Mouse (Mus musculus): ENCODE measurements at regions not wholly inside any gene's neighbourhood (a gene's known extent, or its start where the extent isn't known, plus 50 kb on each side); places are given as distances from the start of the nearest gene placed in this dataset.
"Not testable (repeated sequence)": the region's sequence is repeated elsewhere in the genome, so short reads cannot be mapped to it uniquely, and the experiment has no call there.

DNA sequence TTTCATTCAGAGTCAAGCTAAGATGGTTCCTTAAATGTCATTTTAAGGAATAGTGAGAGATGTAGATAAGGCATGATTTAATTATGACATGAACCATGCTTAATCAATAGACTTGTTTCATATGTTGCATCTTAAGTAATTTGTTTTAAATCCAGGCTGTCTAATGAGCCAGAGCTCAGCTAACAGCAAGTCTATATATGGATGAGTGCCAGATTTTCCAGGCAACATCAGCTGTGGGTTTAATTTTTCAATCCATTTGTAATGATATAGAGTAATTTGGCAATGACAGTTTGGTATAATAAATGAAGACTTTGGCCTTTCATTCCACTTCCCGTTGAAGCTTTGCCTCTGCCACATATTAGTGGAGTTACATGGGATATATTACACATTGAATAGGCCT, 677.3 kb upstream of the Sorcs1 start:
- ATAC-seq (ENCODE audit: insufficient read depth), result no peak
- no peaks in the 10 kb centered on the region for H3K27me3 ChIP-seq (ENCODE audit: control insufficient read depth, insufficient read depth, low read length)
- no peak overlapping the region for H3K9ac ChIP-seq (replicated peaks)
- WGBS (ENCODE audit: insufficient replicate concordance), result 39% methylated on average over 1 of the region's 1 CpGs
- H3K9me3 ChIP-seq (ENCODE audit: control insufficient read depth, low read length), result no peaks in the 10 kb centered on the region
- no peak overlapping the region for H3K4me2 ChIP-seq (ENCODE audit: low read depth)
- TF ChIP-seq EP300 (IDR thresholded peaks at IDR 0.05; ENCODE audit: low read depth) (no peak), CTCF (IDR thresholded peaks at IDR 0.05; ENCODE audit: low read depth) (no peak)
- no peak overlapping the region for H3K27ac ChIP-seq
- no peaks in the 10 kb centered on the region for H3K36me3 ChIP-seq (replicated peaks; ENCODE audit: control insufficient read depth, insufficient read depth, low read depth)
- H3K4me1 ChIP-seq (replicated peaks; ENCODE audit: control insufficient read depth in 2 of 2, insufficient read depth in 2 of 2, low read length in 1 of 2), result no peaks in the 10 kb centered on the region
- no peak overlapping the region for H3K4me3 ChIP-seq (ENCODE audit: insufficient read depth in 1 of 2, low read depth in 2 of 2, low read length in 2 of 2)
- DNase-seq (ENCODE audit: low read depth in 3 of 3, low spot score in 3 of 3), result no peak

DNA sequence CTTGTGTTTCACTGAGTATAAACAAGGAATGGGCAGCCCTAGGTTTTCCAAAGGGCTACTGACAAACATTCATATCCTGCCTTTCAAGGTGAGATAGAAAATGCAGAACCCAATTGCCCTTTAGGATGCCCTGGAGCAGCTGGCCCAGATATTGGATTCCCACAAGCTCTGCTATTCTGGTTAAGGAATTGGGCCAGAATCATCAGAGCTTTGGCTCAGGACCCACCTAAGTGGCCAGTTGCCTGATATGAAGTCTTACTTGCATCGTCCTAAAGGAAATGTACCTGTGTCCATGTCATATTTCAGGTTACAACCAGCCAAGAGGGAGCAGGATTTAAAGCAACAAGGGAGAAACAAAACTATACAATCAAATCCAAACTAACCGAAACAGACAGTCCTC, 662.0 kb upstream of the Sorcs1 start:
- H3K9ac ChIP-seq (replicated peaks), result no peak overlapping the region
- no peak overlapping the region for H3K4me2 ChIP-seq (ENCODE audit: low read depth)
- ATAC-seq (ENCODE audit: insufficient read depth), result no peak
- no peak overlapping the region for H3K27ac ChIP-seq
- DNase-seq (ENCODE audit: low read depth in 3 of 3, low spot score in 3 of 3), result no peak
- H3K9me3 ChIP-seq (ENCODE audit: control insufficient read depth, low read length), result no peaks in the 10 kb centered on the region
- no peak overlapping the region for H3K4me3 ChIP-seq (ENCODE audit: insufficient read depth in 1 of 2, low read depth in 2 of 2, low read length in 2 of 2)
- TF ChIP-seq CTCF (IDR thresholded peaks at IDR 0.05; ENCODE audit: low read depth) (no peak), EP300 (IDR thresholded peaks at IDR 0.05; ENCODE audit: low read depth) (no peak)
- no peaks in the 10 kb centered on the region for H3K4me1 ChIP-seq (replicated peaks; ENCODE audit: control insufficient read depth in 2 of 2, insufficient read depth in 2 of 2, low read length in 1 of 2)
- WGBS (ENCODE audit: insufficient replicate concordance), result 58% methylated on average over 2 of the region's 2 CpGs
- no peaks in the 10 kb centered on the region for H3K27me3 ChIP-seq (ENCODE audit: control insufficient read depth, insufficient read depth, low read length)
- no peaks in the 10 kb centered on the region for H3K36me3 ChIP-seq (replicated peaks; ENCODE audit: control insufficient read depth, insufficient read depth, low read depth)

DNA sequence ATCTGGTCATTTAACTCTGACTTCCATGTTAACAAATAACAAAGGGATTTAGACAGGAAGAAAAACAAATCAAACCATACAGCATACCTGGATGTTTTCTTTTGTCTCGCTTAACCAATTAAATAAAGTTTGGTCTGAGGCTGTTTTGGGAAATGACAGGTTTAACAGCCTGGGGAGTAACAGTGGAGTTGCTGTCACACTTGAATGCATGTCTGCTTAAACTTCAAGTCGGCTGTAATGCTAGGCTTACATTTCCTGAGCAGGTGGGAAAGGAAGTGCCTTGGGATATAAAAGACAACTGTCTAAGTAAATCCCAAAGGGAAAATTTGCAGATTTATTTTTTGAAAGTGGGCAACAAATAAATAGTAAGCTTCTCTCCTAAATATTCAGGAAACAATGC, 651.6 kb upstream of the Sorcs1 start:
- Histone ChIP-seq H3K9me3 (ENCODE audit: control insufficient read depth, low read length) (no peaks in the 10 kb centered on the region), H3K9ac (replicated peaks) (no peak overlapping the region), H3K27me3 (ENCODE audit: control insufficient read depth, insufficient read depth, low read length) (no peaks in the 10 kb centered on the region), H3K4me3 (ENCODE audit: insufficient read depth in 1 of 2, low read depth in 2 of 2, low read length in 2 of 2) (no peak overlapping the region), H3K4me1 (replicated peaks; ENCODE audit: control insufficient read depth in 2 of 2, insufficient read depth in 2 of 2, low read length in 1 of 2) (no peaks in the 10 kb centered on the region), H3K36me3 (replicated peaks; ENCODE audit: control insufficient read depth, insufficient read depth, low read depth) (no peaks in the 10 kb centered on the region), H3K4me2 (ENCODE audit: low read depth) (no peak overlapping the region), H3K27ac (no peak overlapping the region)
- ATAC-seq (ENCODE audit: insufficient read depth) (no peak), DNase-seq (ENCODE audit: low read depth in 3 of 3, low spot score in 3 of 3) (no peak)
- TF ChIP-seq EP300 (IDR thresholded peaks at IDR 0.05; ENCODE audit: low read depth), result no peak
- no peak for TF ChIP-seq CTCF (IDR thresholded peaks at IDR 0.05; ENCODE audit: low read depth)
- 41% methylated on average over 2 of the region's 2 CpGs for WGBS (ENCODE audit: insufficient replicate concordance)

DNA sequence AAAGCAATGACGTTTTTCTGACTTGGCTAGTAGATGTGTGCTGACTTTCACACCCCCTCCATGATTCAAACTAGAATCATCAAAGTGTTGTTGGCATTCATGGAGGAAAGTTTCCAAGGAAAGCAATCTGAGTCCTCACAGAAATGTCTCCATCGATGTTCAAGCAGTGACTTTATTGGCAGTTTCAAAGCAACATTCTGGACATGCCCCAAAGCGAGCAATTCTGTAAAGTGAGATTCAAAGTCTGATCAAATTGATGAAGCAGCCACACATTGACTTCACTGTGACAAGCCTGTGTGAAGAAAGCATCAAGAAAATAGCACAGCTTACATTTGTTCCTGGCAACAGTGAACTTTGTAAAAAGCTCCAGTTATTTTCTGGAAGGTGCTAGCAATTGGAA, 625.3 kb upstream of the Sorcs1 start:
- TF ChIP-seq CTCF (IDR thresholded peaks at IDR 0.05; ENCODE audit: low read depth), result no peak
- TF ChIP-seq EP300 (IDR thresholded peaks at IDR 0.05; ENCODE audit: low read depth), result no peak
- Histone ChIP-seq H3K27me3 (ENCODE audit: control insufficient read depth, insufficient read depth, low read length) (no peaks in the 10 kb centered on the region), H3K9me3 (ENCODE audit: control insufficient read depth, low read length) (no peaks in the 10 kb centered on the region), H3K4me3 (ENCODE audit: insufficient read depth in 1 of 2, low read depth in 2 of 2, low read length in 2 of 2) (no peak overlapping the region), H3K4me2 (ENCODE audit: low read depth) (no peak overlapping the region), H3K4me1 (replicated peaks; ENCODE audit: control insufficient read depth in 2 of 2, insufficient read depth in 2 of 2, low read length in 1 of 2) (no peaks in the 10 kb centered on the region), H3K36me3 (replicated peaks; ENCODE audit: control insufficient read depth, insufficient read depth, low read depth) (no peaks in the 10 kb centered on the region), H3K9ac (replicated peaks) (no peak overlapping the region), H3K27ac (no peak overlapping the region)
- DNase-seq (ENCODE audit: low read depth in 3 of 3, low spot score in 3 of 3) (no peak), ATAC-seq (ENCODE audit: insufficient read depth) (no peak)
- 46% methylated on average over 3 of the region's 3 CpGs for WGBS (ENCODE audit: insufficient replicate concordance)

DNA sequence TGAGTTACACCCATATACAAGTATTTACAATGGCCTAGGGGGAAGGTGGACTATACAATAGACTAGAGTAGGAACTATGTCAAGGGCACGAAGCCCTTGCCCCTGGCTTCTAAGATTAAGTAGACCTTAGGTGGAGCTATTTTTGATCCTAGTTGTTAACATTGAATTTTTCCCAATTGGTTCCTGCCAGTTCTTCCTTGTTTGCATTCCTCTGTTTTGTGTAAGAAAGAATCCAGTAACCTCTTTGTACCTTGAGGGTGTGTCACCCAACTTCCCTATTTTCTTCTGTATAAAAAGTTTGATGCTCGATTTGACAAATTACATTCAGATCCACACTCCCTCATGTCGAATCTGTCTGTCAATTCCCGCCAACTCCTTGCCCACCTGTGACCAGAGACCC, 618.2 kb upstream of the Sorcs1 start:
- H3K4me1 ChIP-seq (replicated peaks; ENCODE audit: control insufficient read depth in 2 of 2, insufficient read depth in 2 of 2, low read length in 1 of 2); H3K36me3 ChIP-seq (replicated peaks; ENCODE audit: control insufficient read depth, insufficient read depth, low read depth); H3K9me3 ChIP-seq (ENCODE audit: control insufficient read depth, low read length); H3K27me3 ChIP-seq (ENCODE audit: control insufficient read depth, insufficient read depth, low read length); H3K4me3 ChIP-seq (ENCODE audit: insufficient read depth in 1 of 2, low read depth in 2 of 2, low read length in 2 of 2); H3K27ac ChIP-seq; H3K4me2 ChIP-seq (ENCODE audit: low read depth); ATAC-seq (ENCODE audit: insufficient read depth); DNase-seq (ENCODE audit: low read depth in 3 of 3, low spot score in 3 of 3); H3K9ac ChIP-seq (replicated peaks): not testable (repeated sequence)
- 61% methylated on average over 4 of the region's 4 CpGs for WGBS (ENCODE audit: insufficient replicate concordance)
